Mouse (Mus musculus): ENCODE results near the gene Unc5b. TPM values are rescaled to one million over a fixed set of nuclear protein-coding genes. Genes with fewer than 3 reads are reported as not detected.
"Not testable (repeated sequence)": the region's sequence is repeated elsewhere in the genome, so short reads cannot be mapped to it uniquely, and the experiment has no call there.

The Unc5b gene
- polyA plus RNA-seq, 1 experiment from 2014 or later: 17.9 TPM

DNA sequence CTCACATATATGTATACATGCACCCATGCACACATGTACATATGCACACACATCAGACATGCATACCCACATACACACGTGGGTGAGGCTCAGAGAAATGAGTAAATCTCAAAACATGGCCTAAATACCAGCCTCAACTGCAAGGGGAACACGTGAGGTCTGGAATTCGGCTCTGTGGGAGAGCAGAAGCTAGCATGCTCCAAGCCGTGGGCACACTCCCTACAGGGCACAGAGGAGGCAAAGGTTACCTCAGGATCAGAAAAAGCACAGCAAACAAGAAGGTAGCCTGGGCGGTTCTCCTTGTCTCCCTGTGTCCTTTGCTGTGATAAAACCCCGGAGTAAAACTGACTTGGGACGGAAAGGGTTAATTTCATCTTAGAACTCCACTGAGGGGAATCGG, 77.4 kb downstream of the Unc5b start:
- Histone ChIP-seq H3K4me1 (peaks cover 18% of the 10 kb centered on the region), H3K27ac (no peak overlapping the region), H3K27me3 (ENCODE audit: insufficient read depth, poor library complexity, severe bottlenecking) (no peaks in the 10 kb centered on the region), H3K9me3 (0 out of 2 replicates have a peak, but pooled peaks cover 2% of the 10 kb centered on the region), H3K4me3 (no peak overlapping the region), H3K36me3 (peaks cover 11% of the 10 kb centered on the region)
- 72% methylated on average over 8 of the region's 8 CpGs for WGBS
- no peak for DNase-seq (ENCODE audit: low spot score)

DNA sequence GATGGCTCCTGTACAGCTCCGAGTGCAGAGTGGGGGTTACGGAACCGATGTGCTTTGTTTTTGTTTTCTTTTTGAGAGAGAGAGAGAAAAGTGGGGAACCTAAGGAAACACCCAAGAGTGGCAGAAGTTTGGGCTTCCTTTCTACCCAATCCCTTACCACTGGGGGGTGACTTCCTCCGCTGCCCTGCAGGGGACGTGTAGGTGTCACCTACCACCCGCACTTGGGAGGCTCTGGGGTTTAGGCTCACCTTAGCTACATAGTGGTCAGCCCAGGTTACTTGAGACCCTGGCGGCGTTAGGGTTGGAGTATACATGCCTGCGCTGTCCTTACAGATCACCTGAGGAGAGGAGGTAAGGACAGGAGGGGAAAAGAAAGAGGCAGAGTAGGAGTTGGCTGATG, 78.1 kb downstream of the Unc5b start:
- peaks cover 11% of the 10 kb centered on the region for H3K36me3 ChIP-seq
- H3K27ac ChIP-seq: peak overlapping the region; percentile 87
- H3K4me3 ChIP-seq: peak overlapping the region; percentile 67; the same call in 1 of the 2 replicates
- no peaks in the 10 kb centered on the region for H3K27me3 ChIP-seq (ENCODE audit: insufficient read depth, poor library complexity, severe bottlenecking)
- DNase-seq (ENCODE audit: low spot score): no peak
- WGBS: 57% methylated on average over 9 of the region's 9 CpGs
- peaks cover 18% of the 10 kb centered on the region for H3K4me1 ChIP-seq
- H3K9me3 ChIP-seq: 0 out of 2 replicates have a peak, but pooled peaks cover 2% of the 10 kb centered on the region

DNA sequence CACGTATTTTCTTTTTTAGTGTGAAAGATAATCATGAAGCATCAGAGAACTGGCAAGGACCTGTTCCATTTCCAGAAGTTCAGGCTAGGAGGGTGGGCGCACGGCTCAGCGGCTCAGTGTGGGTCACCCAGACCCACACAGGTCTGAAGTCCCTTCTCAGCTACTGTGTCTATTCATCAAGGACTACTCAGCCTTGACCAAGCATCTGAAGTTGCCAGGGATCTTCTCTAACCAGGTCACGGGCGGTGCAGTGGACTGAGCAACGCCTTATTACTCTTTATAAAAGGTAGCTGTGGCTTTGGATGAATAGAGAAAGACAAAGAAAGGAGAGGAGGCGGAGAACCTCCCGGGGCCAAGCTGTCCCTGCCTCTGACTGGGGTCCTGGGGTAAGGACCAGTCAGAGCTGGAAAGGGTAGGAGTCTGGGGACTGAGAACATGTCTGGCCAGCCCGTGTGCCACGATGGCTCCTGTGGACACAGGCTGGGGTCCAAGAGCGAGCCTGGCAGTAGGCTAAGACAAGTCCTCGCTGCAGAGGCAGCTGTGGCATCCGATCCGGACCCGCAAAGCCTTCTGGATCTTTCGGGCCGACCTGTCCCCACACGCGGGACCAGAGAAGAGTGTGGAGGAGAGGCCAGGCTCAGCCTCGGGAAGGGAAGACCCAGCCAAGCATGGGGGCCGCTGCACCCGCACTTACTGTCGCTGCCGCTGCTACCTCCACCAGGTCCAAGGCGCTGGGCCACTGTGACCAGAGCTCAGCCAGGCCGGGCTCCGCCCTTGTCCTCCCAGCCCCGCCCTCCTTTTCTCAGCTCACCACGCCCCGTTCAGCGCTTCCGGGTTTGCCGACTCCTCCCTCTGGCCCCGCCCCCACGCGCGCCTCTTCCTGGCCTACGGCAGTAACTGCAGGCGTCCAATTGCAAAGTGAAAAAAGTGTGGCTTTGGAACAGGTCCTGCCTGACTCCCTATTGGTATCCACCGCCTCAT, 79.1 kb downstream of the Unc5b start, which contains the start of gene Slc29a3:
Gene Slc29a3, minus strand, starts transcription at position 755 of the 981 bp plus-strand sequence.
- Histone ChIP-seq H3K4me3 (peak within 1 kb of the TSS; percentile 67), H3K36me3 (peaks cover 15% of the 10 kb centered on the region), H3K4me1 (peaks cover 22% of the 10 kb centered on the region), H3K9me3 (0 out of 2 replicates have a peak, but pooled peaks cover 2% of the 10 kb centered on the region), H3K27me3 (ENCODE audit: insufficient read depth, poor library complexity, severe bottlenecking) (no peaks in the 10 kb centered on the region), H3K27ac (peak within 1 kb of the TSS; percentile 87)
- peak; percentile 98 for DNase-seq (ENCODE audit: low spot score)
- WGBS: 14% methylated on average over 41 of the region's 41 CpGs

DNA sequence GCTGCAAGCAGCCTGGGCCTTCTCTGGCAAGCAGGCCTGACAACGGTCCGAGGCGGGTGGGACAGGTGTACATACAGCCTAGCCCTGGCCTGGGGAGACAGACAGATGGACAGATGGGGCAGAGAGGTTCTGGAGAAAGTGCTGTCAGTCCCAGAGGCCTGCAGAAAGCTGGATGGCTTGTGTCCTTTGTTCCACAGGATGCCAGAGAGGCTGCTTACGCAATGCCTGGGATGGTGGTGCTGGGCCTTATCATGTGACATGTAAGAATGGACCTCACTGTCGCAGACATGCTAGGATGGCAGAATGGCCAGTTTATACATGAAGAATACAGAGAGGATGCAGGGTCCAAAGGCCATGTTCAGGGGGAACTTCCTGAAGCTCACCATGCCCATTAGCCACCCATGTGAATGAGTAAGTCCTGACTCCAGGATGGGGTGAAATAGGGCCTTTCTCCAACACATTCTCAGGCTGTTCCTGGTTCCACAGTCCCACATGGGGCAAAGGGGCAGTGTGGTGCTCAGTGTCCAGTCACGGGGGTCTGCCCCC, 83.6 kb downstream of the Unc5b start:
- 83% methylated on average over 6 of the region's 6 CpGs for WGBS
- no peak overlapping the region for H3K27ac ChIP-seq
- DNase-seq (ENCODE audit: low spot score): no peak
- no peak overlapping the region for H3K4me3 ChIP-seq
- H3K36me3 ChIP-seq: peaks cover 15% of the 10 kb centered on the region
- H3K4me1 ChIP-seq: peaks cover 24% of the 10 kb centered on the region
- H3K9me3 ChIP-seq: no peaks in the 10 kb centered on the region
- H3K27me3 ChIP-seq (ENCODE audit: insufficient read depth, poor library complexity, severe bottlenecking): no peaks in the 10 kb centered on the region; the same call in 1 of the 2 replicates

DNA sequence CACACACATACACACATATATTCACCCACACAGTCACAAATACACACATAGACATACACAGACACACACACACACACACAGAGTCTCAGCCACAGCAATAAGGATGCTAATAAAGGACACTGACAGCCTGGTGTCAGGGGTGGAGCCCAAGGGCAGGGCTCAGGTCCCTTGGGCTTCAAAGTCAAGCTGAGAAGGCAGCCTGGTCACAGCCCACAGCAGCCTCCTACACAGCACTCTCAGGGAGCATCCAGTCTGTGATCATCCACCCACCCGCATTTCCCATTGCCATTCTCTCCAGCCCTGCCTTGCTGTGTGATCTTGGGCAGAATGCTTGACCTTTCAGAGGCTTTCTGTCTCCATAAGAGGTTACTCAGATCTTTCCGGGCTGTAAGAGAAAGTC, 84.9 kb downstream of the Unc5b start:
- H3K4me3 ChIP-seq: no peak overlapping the region
- H3K27me3 ChIP-seq (ENCODE audit: insufficient read depth, poor library complexity, severe bottlenecking): no peaks in the 10 kb centered on the region; the same call in 1 of the 2 replicates
- peaks cover 15% of the 10 kb centered on the region for H3K4me1 ChIP-seq
- peaks cover 15% of the 10 kb centered on the region for H3K36me3 ChIP-seq
- DNase-seq (ENCODE audit: low spot score): no peak
- no peak overlapping the region for H3K27ac ChIP-seq
- no peaks in the 10 kb centered on the region for H3K9me3 ChIP-seq
- 72% methylated on average over 2 of the region's 2 CpGs for WGBS

DNA sequence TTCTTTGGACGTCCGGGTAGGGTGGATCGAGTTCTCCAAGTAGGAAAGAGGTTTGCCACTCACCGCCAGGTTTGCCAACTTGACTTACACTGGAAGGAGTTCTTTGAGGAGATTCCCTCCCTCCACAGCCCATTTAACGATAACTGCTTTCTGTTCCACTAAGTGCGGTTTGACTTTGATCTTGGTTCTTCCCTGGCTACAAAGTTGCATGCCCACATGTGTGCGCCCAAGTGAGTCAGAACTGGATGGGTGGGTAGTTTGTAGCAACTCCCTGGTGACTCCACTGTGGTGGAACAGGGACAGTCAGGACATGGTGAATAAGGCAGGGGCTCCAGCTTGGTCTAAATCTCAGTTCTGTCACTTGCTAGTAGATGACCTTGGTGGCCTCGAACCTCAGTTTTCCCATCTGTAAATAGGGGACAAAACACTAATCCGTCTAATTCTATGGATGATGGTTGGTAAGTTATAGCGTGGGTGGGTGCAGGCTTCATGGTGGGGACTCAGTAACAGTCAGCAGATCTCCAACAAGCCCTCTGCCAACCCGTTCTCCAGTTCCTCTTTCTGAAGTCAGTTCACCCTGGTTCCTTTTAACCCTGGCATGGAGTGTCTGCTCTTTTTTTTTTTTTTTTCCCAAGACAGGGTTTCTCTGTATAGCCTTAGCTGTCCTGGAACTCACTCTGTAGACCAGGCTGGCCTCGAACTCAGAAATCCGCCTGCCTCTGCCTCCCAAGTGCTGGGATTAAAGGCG, 86.7 kb downstream of the Unc5b start:
- 0 out of 2 replicates have a peak, but pooled peaks cover 7% of the 10 kb centered on the region for H3K36me3 ChIP-seq
- no peaks in the 10 kb centered on the region for H3K9me3 ChIP-seq
- H3K27me3 ChIP-seq (ENCODE audit: insufficient read depth, poor library complexity, severe bottlenecking): no peaks in the 10 kb centered on the region; the same call in 1 of the 2 replicates
- H3K27ac ChIP-seq: no peak overlapping the region
- DNase-seq (ENCODE audit: low spot score): no peak
- no peak overlapping the region for H3K4me3 ChIP-seq
- 90% methylated on average over 14 of the region's 14 CpGs for WGBS
- peaks cover 13% of the 10 kb centered on the region for H3K4me1 ChIP-seq

DNA sequence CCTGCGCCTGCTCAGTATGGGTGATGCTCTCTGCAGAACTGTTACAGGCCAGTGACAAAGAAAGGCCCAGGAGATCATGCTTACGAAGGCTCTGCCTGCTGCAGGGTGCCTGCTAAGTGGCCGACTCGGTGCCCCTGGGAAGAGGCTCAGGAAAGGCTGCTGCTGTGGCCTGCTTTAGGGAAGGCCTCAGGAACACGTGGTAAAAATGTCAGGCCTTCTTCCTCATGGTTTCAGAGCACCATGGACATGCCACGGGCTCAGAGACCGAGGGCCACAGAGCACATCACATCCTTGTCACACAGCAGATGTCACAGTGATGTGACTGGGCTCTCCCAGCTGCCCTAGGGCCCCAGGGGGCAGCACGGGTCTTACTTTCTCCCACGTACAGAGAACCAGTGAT, 87.7 kb downstream of the Unc5b start:
- H3K36me3 ChIP-seq: 0 out of 2 replicates have a peak, but pooled peaks cover 4% of the 10 kb centered on the region
- WGBS: 65% methylated on average over 9 of the region's 9 CpGs
- no peak overlapping the region for H3K4me3 ChIP-seq
- H3K9me3 ChIP-seq: no peaks in the 10 kb centered on the region
- H3K27ac ChIP-seq: no peak overlapping the region
- no peaks in the 10 kb centered on the region; the same call in 1 of the 2 replicates for H3K27me3 ChIP-seq (ENCODE audit: insufficient read depth, poor library complexity, severe bottlenecking)
- H3K4me1 ChIP-seq: peaks cover 13% of the 10 kb centered on the region
- no peak for DNase-seq (ENCODE audit: low spot score)

DNA sequence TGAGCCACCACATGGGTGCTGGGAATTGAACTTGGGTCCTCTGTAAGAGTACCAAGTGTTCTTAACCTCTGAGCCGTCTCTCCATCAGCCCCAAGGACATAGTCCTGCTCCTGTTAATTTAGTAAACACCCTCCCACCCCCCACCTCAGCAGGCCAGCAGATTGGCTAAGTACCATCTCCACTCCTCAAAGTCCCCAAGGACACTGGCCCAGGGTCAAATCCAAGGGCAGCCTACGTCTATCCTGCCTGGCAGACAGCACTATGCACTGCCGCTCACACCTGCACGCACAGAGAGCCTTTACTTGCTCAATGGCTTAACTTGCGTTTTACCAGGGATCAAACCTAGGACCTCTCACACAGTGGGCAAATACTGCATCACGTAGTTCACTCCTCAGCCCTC, 88.4 kb downstream of the Unc5b start:
- H3K9me3 ChIP-seq: no peaks in the 10 kb centered on the region
- peaks cover 13% of the 10 kb centered on the region for H3K4me1 ChIP-seq
- DNase-seq (ENCODE audit: low spot score): no peak
- H3K36me3 ChIP-seq: 0 out of 2 replicates have a peak, but pooled peaks cover 4% of the 10 kb centered on the region
- H3K27me3 ChIP-seq (ENCODE audit: insufficient read depth, poor library complexity, severe bottlenecking): no peaks in the 10 kb centered on the region; the same call in 1 of the 2 replicates
- H3K4me3 ChIP-seq: no peak overlapping the region
- H3K27ac ChIP-seq: no peak overlapping the region
- WGBS: 78% methylated on average over 6 of the region's 6 CpGs

DNA sequence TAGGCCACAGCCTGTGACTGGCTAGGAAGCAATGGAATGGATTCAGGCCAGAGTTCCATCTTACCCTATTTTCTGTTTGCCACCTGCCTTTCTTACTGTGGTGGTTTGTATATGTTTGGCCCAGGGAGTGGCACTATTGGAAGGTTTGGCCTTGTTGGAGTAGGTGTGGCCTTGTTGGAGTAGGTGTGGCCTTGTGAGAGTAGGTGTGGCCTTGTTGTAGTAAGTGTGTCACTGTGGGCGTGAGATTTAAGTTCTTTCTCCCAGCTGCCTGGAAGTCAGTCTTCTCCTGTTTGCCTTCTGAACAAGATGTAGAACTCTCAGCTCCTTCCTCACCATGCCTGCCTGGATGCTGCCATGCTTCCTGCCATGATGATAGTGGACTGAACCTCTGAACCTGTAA, 89.1 kb downstream of the Unc5b start:
- not testable (repeated sequence) for H3K36me3 ChIP-seq; H3K27me3 ChIP-seq (ENCODE audit: insufficient read depth, poor library complexity, severe bottlenecking); H3K27ac ChIP-seq; DNase-seq (ENCODE audit: low spot score); H3K4me3 ChIP-seq; H3K9me3 ChIP-seq
- 76% methylated on average over 1 of the region's 1 CpGs for WGBS
- peaks cover 12% of the 10 kb centered on the region for H3K4me1 ChIP-seq

DNA sequence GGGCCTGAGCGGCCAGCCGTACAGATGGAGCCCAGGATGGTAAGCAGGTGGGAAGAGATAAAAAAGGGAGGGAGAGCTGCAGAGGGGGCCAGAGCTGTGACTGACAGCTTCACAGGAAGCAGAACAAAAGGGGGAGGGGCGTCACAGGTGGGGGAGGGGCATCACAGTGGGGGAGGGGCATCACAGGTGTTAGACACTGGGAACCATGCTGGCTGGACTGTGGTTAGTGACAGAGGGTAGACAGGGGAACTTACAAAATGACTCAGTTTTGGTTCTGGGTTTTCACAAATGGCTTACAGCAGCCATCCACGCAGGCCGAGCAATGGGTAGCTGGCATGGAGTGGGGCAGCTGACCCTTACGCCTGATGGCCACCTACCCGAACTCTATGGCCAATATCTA, 89.9 kb downstream of the Unc5b start:
- Histone ChIP-seq H3K27ac (no peak overlapping the region), H3K27me3 (ENCODE audit: insufficient read depth, poor library complexity, severe bottlenecking) (no peaks in the 10 kb centered on the region; the same call in 1 of the 2 replicates), H3K4me1 (peaks cover 10% of the 10 kb centered on the region; the same call in 1 of the 2 replicates), H3K36me3 (no peaks in the 10 kb centered on the region), H3K9me3 (no peaks in the 10 kb centered on the region), H3K4me3 (no peak overlapping the region)
- DNase-seq (ENCODE audit: low spot score): no peak
- 76% methylated on average over 7 of the region's 7 CpGs for WGBS

DNA sequence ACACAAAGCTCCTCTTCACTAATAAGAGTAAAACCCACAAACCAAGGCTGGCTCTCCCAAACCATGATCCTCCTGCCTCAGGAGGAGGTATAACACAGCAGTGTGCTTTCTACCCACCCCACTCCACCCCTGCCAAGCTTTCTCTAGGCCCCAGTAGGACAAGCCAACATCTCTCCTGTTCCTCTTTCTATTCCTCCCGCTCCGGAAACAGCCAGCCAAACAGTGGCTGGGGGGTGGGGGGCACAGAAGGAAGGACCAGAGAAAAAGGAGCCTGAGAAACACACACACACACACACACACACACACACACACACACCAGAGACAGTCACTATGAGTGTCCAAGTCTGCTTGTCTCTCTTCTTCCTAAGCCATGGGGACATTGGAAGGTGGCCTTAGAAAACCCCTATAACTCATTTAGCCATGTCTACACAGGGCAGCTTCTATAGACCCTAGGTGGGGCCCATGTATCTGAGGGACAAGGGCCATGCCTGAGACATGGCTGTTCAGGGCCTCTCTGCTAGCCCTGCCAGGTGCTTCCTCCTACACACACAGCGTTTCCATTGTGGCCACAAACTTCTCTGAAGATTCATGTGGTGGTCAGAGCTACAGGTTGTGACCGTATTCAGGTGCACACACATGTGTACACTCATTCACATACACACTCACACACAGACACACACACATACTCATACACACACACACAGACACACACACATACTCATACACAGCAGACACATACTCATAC, 91.6 kb downstream of the Unc5b start:
- no peak overlapping the region for H3K27ac ChIP-seq
- peaks cover 9% of the 10 kb centered on the region; the same call in 1 of the 2 replicates for H3K4me1 ChIP-seq
- no peak for DNase-seq (ENCODE audit: low spot score)
- no peaks in the 10 kb centered on the region for H3K36me3 ChIP-seq
- WGBS: 92% methylated on average over 4 of the region's 4 CpGs
- no peaks in the 10 kb centered on the region; the same call in 1 of the 2 replicates for H3K27me3 ChIP-seq (ENCODE audit: insufficient read depth, poor library complexity, severe bottlenecking)
- H3K4me3 ChIP-seq: no peak overlapping the region
- no peaks in the 10 kb centered on the region for H3K9me3 ChIP-seq

All from heart, embryonic 10.5 days (tissue).